Mouse (Mus musculus): ENCODE measurements around the gene Samd4b.

Gene Samd4b

GRCm38 (mm10) chr7:28356981-28357380 is 241.0 kb downstream of the Samd4b start:
- DNase-seq (ENCODE audit: low spot score): no peak

- DNase-seq (ENCODE audit: low spot score): no peak
Measured at GRCm38 (mm10) chr7:28355221-28355620, 242.7 kb downstream of the Samd4b start.

- no peak for DNase-seq (ENCODE audit: low spot score)
Measured at GRCm38 (mm10) chr7:28354596-28354995, 243.3 kb downstream of the Samd4b start.

GRCm38 (mm10) chr7:28354113-28354581 is 243.8 kb downstream of the Samd4b start:
- no peak for DNase-seq (ENCODE audit: low spot score)

- no peak for DNase-seq (ENCODE audit: low spot score)
Measured at GRCm38 (mm10) chr7:28353267-28353666, 244.7 kb downstream of the Samd4b start.

GRCm38 (mm10) chr7:28351676-28352191 is 246.2 kb downstream of the Samd4b start:
- no peak for DNase-seq (ENCODE audit: low spot score)

- peak; percentile 90 for DNase-seq (ENCODE audit: low spot score)
Measured at GRCm38 (mm10) chr7:28350155-28350883, 247.6 kb downstream of the Samd4b start, which contains the start of gene Rps16. Gene Rps16 (plus strand): TSS chr7:28350652.

Data from left cerebral cortex, adult 11 months (tissue).